Mouse (Mus musculus) spleen, adult 2 months (tissue): ENCODE data around the gene Fbxl3.

Experiments used
- CTCF ChIP-seq: fragments of 200-500 bp; IDR thresholded peaks from 2 replicates; pipeline ENCODE4 v1.5.1; 2011; ENCODE audit warnings: mild to moderate bottlenecking, inconsistent platforms; ENCODE audit not compliant: insufficient read depth, insufficient read length, insufficient replicate concordance; ENCODE audit errors: extremely low read depth
- POLR2A ChIP-seq: fragments of 200-500 bp; IDR thresholded peaks from 2 replicates; pipeline ENCODE4 v1.6.1; 2011; ENCODE audit warnings: low read depth, low read length, inconsistent platforms

GRCm38 (mm10) chr14:103099238-103099933 is at the start of gene Fbxl3:
- TF ChIP-seq CTCF (no peak), POLR2A (peak; percentile 26; the same call in 1 of the 2 replicates)
